Mouse (Mus musculus) E14TG2a.4 (cell line): Measurements from ENCODE around the gene Slc7a7.

Experiments
- CTCF ChIP-seq: conservative IDR thresholded peaks from 2 replicates; pipeline ENCODE4 v1.5.1; 2014; ENCODE audit warnings: low read length
- NANOG ChIP-seq: IDR thresholded peaks from 2 replicates; pipeline ENCODE4 v1.6.1; 2014; ENCODE audit warnings: borderline replicate concordance, low read length, mixed read lengths

GRCm38 (mm10) chr14:54432078-54432836 is 14.7 kb upstream of the Slc7a7 start:
- no peak for TF ChIP-seq CTCF
- no peak for TF ChIP-seq NANOG
